Mouse (Mus musculus): Measurements from ENCODE around the gene Gm49369. TPM values are rescaled to one million over a fixed set of nuclear protein-coding genes. Genes with fewer than 3 reads are reported as not detected.

Gm49369 gene
- 1.2 TPM in 1 of 2 replicates, not detected in the other for polyA plus RNA-seq (2015; fragmentation: Nextera tagmentation; extraction: Ambion mirVana)

DNA sequence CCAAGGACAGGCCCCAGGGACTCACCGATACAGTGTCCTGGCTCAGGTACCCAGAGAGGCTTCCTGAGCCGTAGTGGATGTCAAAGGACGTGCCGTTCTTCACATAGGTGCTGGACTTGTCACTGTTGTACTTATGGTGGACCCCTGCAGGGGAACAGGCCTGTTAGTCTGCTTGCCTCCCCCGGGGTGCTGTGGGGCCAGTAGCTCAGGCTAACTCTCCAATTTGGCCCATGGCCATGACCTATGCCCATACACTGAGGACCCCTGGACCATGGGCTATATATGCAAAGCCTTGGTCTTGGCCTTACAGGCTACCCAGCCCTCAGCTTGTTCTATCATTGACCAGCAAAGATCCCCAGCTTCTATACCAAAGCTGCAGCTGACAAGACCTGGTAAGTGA lies at the start of gene Gm49369:
Gene Gm49369 (minus strand): TSS at position 101 of the 400 bp plus-strand sequence.

GRCm38 (mm10) chr7:142387419-142388148 lies 5.1 kb upstream of the Gm49369 start, which contains the start of gene Ctsd:
TSS of gene Ctsd (minus strand) at chr7:142388038.

DNA sequence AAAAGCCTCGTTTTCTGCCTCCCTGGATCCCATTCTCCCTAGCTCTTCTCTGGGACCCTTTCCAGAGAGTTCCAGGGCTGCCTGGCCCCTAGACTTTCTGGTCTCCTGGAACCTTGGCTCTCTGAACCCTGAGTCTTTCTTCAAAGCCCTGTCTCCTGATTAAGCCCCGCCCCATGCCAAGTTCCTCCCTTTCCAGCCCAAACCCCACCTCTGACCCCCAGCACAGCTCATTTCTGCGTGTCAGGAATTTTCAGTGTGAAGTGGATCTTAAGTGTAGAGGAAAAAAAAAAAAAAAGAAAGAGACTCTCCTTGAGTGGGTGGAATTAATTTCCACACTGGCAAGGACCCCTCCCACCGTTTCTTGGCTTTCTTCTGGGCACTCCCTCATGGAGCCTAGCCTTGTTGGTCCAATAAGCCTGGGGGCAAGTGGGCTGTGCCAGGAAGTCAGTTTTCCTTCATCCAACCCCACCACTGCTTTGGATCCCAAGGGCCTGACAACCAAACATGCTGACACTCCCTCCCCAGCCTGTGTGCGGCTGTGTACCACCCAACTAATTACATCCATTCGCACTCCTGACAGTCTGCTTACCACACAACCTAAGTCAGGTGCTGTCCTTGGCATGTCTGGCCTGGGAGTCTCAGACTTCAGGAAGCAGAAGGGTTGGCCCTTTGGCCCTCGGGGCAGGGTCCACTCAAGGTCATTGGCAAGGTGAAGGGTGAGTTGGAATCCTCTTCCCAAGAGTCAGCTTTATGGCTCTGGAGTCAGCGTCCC lies 8.6 kb downstream of the Gm49369 start, which contains the start of gene Ifitm10:
Gene Ifitm10 (minus strand): TSS at position 113 of the 772 bp plus-strand sequence.

Other genes starting within 250 kb of the Gm49369 start
- not detected in 2 replicates for gene Gm39115, start 246.6 kb downstream of the Gm49369 start, polyA plus RNA-seq (2015; fragmentation: Nextera tagmentation; extraction: Ambion mirVana)
- not detected in 2 replicates for gene Gm45337, start 238.1 kb downstream of the Gm49369 start, polyA plus RNA-seq (2015; fragmentation: Nextera tagmentation; extraction: Ambion mirVana)
- not detected in 2 replicates for gene Gm29735, start 225.6 kb downstream of the Gm49369 start, polyA plus RNA-seq (2015; fragmentation: Nextera tagmentation; extraction: Ambion mirVana)
- gene Gm4553, start 216.9 kb downstream of the Gm49369 start, polyA plus RNA-seq (2015; fragmentation: Nextera tagmentation; extraction: Ambion mirVana) = not detected in 2 replicates
- gene Krtap5-2, start 206.7 kb downstream of the Gm49369 start, polyA plus RNA-seq (2015; fragmentation: Nextera tagmentation; extraction: Ambion mirVana) = not detected in 2 replicates
- gene Gm10153, start 192.3 kb downstream of the Gm49369 start, polyA plus RNA-seq (2015; fragmentation: Nextera tagmentation; extraction: Ambion mirVana) = not detected in 2 replicates
- not detected in 2 replicates for gene Krtap5-3, start 181.3 kb downstream of the Gm49369 start, polyA plus RNA-seq (2015; fragmentation: Nextera tagmentation; extraction: Ambion mirVana)
- not detected in 2 replicates for gene Gm7579, start 170.8 kb downstream of the Gm49369 start, polyA plus RNA-seq (2015; fragmentation: Nextera tagmentation; extraction: Ambion mirVana)
- gene Krtap5-5, start 152.7 kb downstream of the Gm49369 start, polyA plus RNA-seq (2015; fragmentation: Nextera tagmentation; extraction: Ambion mirVana) = not detected in 2 replicates
- not detected in 2 replicates for gene Gm40460, start 141.6 kb downstream of the Gm49369 start, polyA plus RNA-seq (2015; fragmentation: Nextera tagmentation; extraction: Ambion mirVana)
- gene Gm2431, start 124.3 kb downstream of the Gm49369 start, polyA plus RNA-seq (2015; fragmentation: Nextera tagmentation; extraction: Ambion mirVana) = not detected in 2 replicates
- gene Gm4559, start 108.3 kb downstream of the Gm49369 start, polyA plus RNA-seq (2015; fragmentation: Nextera tagmentation; extraction: Ambion mirVana) = not detected in 2 replicates
- not detected in 2 replicates for gene Krtap5-1, start 85.5 kb downstream of the Gm49369 start, polyA plus RNA-seq (2015; fragmentation: Nextera tagmentation; extraction: Ambion mirVana)
- not detected in 2 replicates for gene Krtap5-4, start 79.1 kb downstream of the Gm49369 start, polyA plus RNA-seq (2015; fragmentation: Nextera tagmentation; extraction: Ambion mirVana)
- gene Ifitm10, start 8.9 kb downstream of the Gm49369 start, polyA plus RNA-seq (2015; fragmentation: Nextera tagmentation; extraction: Ambion mirVana) = 31.7 and 34.0 TPM in 2 replicates
- 389 and 402 TPM in 2 replicates for gene Ctsd, start 5.4 kb upstream of the Gm49369 start, polyA plus RNA-seq (2015; fragmentation: Nextera tagmentation; extraction: Ambion mirVana)
- gene Syt8, start 52.2 kb upstream of the Gm49369 start, polyA plus RNA-seq (2015; fragmentation: Nextera tagmentation; extraction: Ambion mirVana) = 0.35 TPM in 1 of 2 replicates, not detected in the other
- gene Tnni2, start 59.1 kb upstream of the Gm49369 start, polyA plus RNA-seq (2015; fragmentation: Nextera tagmentation; extraction: Ambion mirVana) = 4.1 and 5.3 TPM in 2 replicates
- 9.9 and 11.5 TPM in 2 replicates for gene Lsp1, start 78.1 kb upstream of the Gm49369 start, polyA plus RNA-seq (2015; fragmentation: Nextera tagmentation; extraction: Ambion mirVana)
- gene Tnnt3, start 116.2 kb upstream of the Gm49369 start, polyA plus RNA-seq (2015; fragmentation: Nextera tagmentation; extraction: Ambion mirVana) = 5.2 and 7.0 TPM in 2 replicates
- gene Mrpl23, start 150.0 kb upstream of the Gm49369 start, polyA plus RNA-seq (2015; fragmentation: Nextera tagmentation; extraction: Ambion mirVana) = 27.4 and 27.9 TPM in 2 replicates

All from neural tube, postnatal 0 days (tissue).